In the genomic region with DNA sequence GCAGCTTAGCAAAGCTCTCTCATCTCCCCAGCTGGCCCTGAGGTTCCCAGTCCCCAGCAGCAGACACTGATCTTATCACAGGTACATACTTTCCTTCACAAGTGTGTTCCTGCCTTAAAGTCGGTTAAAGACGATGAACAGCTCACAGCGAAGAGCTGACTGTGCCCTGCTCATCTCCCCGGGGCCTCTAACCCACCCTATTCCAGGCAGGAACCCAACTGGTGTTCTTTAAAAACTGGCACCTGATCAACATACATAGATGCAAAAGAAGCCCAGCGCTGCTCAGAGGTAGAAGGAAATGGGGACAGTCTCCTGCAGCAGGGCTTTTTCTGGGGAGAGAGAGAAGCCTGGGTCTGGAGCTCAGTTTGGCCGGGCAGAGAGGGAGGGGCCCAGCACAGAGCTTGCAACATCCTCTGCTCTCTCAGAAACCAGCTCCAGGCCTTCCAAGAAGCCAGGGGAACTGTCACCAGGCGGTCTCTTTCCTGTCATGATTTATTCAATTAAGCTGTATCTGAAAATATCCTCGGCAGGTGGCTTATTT, we compare ENCODE assay signal across 8 mouse cellular contexts. TPM values are rescaled to one million over a fixed set of nuclear protein-coding genes. Genes with fewer than 3 reads are reported as not detected.
DNase-seq lines count a peak whose midpoint lies in the region; ATAC-seq lines count a peak whose summit lies in the region.
"Had no signal": no experiment of that assay in that cellular context is flagged by ENCODE, and none has a peak within 500 bp of the region (broad histone marks: within the 10 kb centered on the region; RNA-seq: fewer than 3 reads in every experiment).

No protein-coding gene starts in this region.

- no peaks in the 10 kb centered on the region for H3K9me3 ChIP-seq in kidney, embryonic 16.5 days (ENCODE audit: low read length)

- no peaks in the 10 kb centered on the region for H3K36me3 ChIP-seq in kidney, embryonic 16.5 days (ENCODE audit: insufficient read depth, low read length)

- peak; percentile 73; the same call in 1 of the 2 replicates for ATAC-seq in kidney, embryonic 16.5 days (ENCODE audit: low FRiP score, low TSS enrichment)

- DNase-seq in left cerebral cortex, postnatal 4 days: peak; percentile 25
- no peak for DNase-seq in left cerebral cortex, adult 8-10 months (ENCODE audit: low spot score in 2 of 2)
- peak; percentile 60 for DNase-seq in adrenal gland, postnatal 10 days
- peak; percentile 30 to 31 for DNase-seq in cerebellum, postnatal 36 days
- peak; percentile 80 for DNase-seq in thymus, postnatal 0 days (ENCODE audit: low spot score)
- no peak for DNase-seq in layer of hippocampus, postnatal 36 days

- no peak overlapping the region for H3K9ac ChIP-seq in kidney, embryonic 16.5 days (replicated peaks; ENCODE audit: low read length)

- peaks cover 9% of the 10 kb centered on the region for H3K4me1 ChIP-seq in kidney, embryonic 16.5 days (ENCODE audit: insufficient read depth, low read length)

- intact Hi-C loops in left cerebral cortex, postnatal 4 days (cut with DNase I): no loop called here

- H3K27ac ChIP-seq in kidney, embryonic 16.5 days (ENCODE audit: low read length): no peak overlapping the region

- H3K4me3 ChIP-seq in kidney, embryonic 16.5 days (ENCODE audit: low read length): no peak overlapping the region
- H3K4me3 ChIP-seq: megakaryocyte, embryonic 14.5 days had no signal

- H3K27me3 ChIP-seq in kidney, embryonic 16.5 days (ENCODE audit: insufficient read depth, low read length): no peaks in the 10 kb centered on the region

- 0 out of 2 replicates have a peak overlapping the region, but pooled peaks have one; percentile 3 for H3K4me2 ChIP-seq in kidney, embryonic 16.5 days (replicated peaks; ENCODE audit: low read depth, low read length)

- WGBS in kidney, embryonic 16.5 days: 33% methylated on average over 8 of the region's 8 CpGs

RNA-seq across cellular contexts. Expression of a gene that starts 30.4 kb away (rescaled TPM):
- 100 to 1,000 TPM; 130 to 177 TPM for total RNA-seq in left cerebral cortex, postnatal 4 days (2021)
- total RNA-seq in left cerebral cortex, adult 8-10 months (2022): 1,000 to 10,000 TPM in 2 of 4 experiments, 100 to 1,000 TPM in 2; 845 to 4,044 (median 2,168) TPM
- 10 to 100 TPM; 44.2 to 44.9 TPM for total RNA-seq in adrenal gland, postnatal 10 days (2021)
- polyA plus RNA-seq in kidney, embryonic 16.5 days (2015; fragmentation: Nextera tagmentation; extraction: Ambion mirVana): 7.7 and 10.5 TPM in 2 replicates
- 415 and 436 TPM in 2 replicates for polyA plus RNA-seq in thymus, postnatal 0 days (2015; fragmentation: Nextera tagmentation; extraction: Ambion mirVana)
- total RNA-seq in layer of hippocampus, postnatal 36 days (2021): 100 to 1,000 TPM; 786 to 920 TPM

RNA-seq across cellular contexts. Expression of a gene that starts 54.0 kb away (rescaled TPM):
- total RNA-seq in left cerebral cortex, postnatal 4 days (2021): 10 to 100 TPM; 30.2 to 31.9 TPM
- 100 to 1,000 TPM; 118 to 172 (median 123) TPM for total RNA-seq in left cerebral cortex, adult 8-10 months (2022)
- 10 to 100 TPM; 36.4 to 52.2 TPM for total RNA-seq in adrenal gland, postnatal 10 days (2021)
- polyA plus RNA-seq in kidney, embryonic 16.5 days (2015; fragmentation: Nextera tagmentation; extraction: Ambion mirVana): 53.9 and 57.7 TPM in 2 replicates
- 7.4 and 13.1 TPM in 2 replicates for polyA plus RNA-seq in thymus, postnatal 0 days (2015; fragmentation: Nextera tagmentation; extraction: Ambion mirVana)
- total RNA-seq in layer of hippocampus, postnatal 36 days (2021): 10 to 100 TPM; 66.2 to 74.9 TPM

Comparison
In these comparisons a context has a peak if more than half of its experiments do, and no peak if none do; other contexts are left out.
1. DNase-seq: peak in left cerebral cortex, postnatal 4 days (single experiment), adrenal gland, postnatal 10 days (single experiment), cerebellum, postnatal 36 days (2 of 2) and thymus, postnatal 0 days (single experiment); none in left cerebral cortex, adult 8-10 months (0 of 2) and layer of hippocampus, postnatal 36 days (0 of 2).
2. RNA of a gene that starts 30.4 kb away (total RNA-seq): 845 to 4,044 TPM in left cerebral cortex, adult 8-10 months and 786 to 920 TPM in layer of hippocampus, postnatal 36 days; 130 to 177 TPM in left cerebral cortex, postnatal 4 days and 44.2 to 44.9 TPM in adrenal gland, postnatal 10 days; every median in the first group is over 4 times any median in the second.